Mouse (Mus musculus): ENCODE measurements around the gene Tsga10ip.
"Not testable (repeated sequence)": the region's sequence is repeated elsewhere in the genome, so short reads cannot be mapped to it uniquely, and the experiment has no call there.

Gene Tsga10ip

GRCm38 (mm10) chr19:5423561-5423960, 21.2 kb upstream of the Tsga10ip start:
- DNase-seq = peak; percentile 29

GRCm38 (mm10) chr19:5422895-5423443, 20.6 kb upstream of the Tsga10ip start:
- DNase-seq = peak; percentile 17

- peak; percentile 14 for DNase-seq
These were observed 19.9 kb upstream of the Tsga10ip start for GRCm38 (mm10) chr19:5422267-5422666.

GRCm38 (mm10) chr19:5421784-5422183, 19.5 kb upstream of the Tsga10ip start:
- DNase-seq = no peak

GRCm38 (mm10) chr19:5420579-5420978, 18.3 kb upstream of the Tsga10ip start:
- no peak for DNase-seq

- no peak for DNase-seq
These were observed 17.3 kb upstream of the Tsga10ip start for GRCm38 (mm10) chr19:5419630-5420029.

GRCm38 (mm10) chr19:5418750-5419466, 16.6 kb upstream of the Tsga10ip start:
- peak; percentile 28 for DNase-seq

GRCm38 (mm10) chr19:5414534-5414957, 12.2 kb upstream of the Tsga10ip start:
- DNase-seq = peak; percentile 58

GRCm38 (mm10) chr19:5413840-5414239, 11.5 kb upstream of the Tsga10ip start:
- DNase-seq = no peak

- DNase-seq = no peak
These were observed 9.6 kb upstream of the Tsga10ip start for GRCm38 (mm10) chr19:5411961-5412360.

- no peak for DNase-seq
These were observed 8.3 kb upstream of the Tsga10ip start for GRCm38 (mm10) chr19:5410641-5411040.

- no peak for DNase-seq
These were observed 6.7 kb upstream of the Tsga10ip start for GRCm38 (mm10) chr19:5409068-5409467.

GRCm38 (mm10) chr19:5408057-5409001, 6.0 kb upstream of the Tsga10ip start:
- DNase-seq = peak; percentile 67

GRCm38 (mm10) chr19:5407133-5407532, 4.8 kb upstream of the Tsga10ip start:
- peak; percentile 78 for DNase-seq

- DNase-seq = peak; percentile 79
These were observed 4.3 kb upstream of the Tsga10ip start for GRCm38 (mm10) chr19:5406531-5407126.

GRCm38 (mm10) chr19:5405924-5406323, 3.6 kb upstream of the Tsga10ip start:
- DNase-seq = no peak

- not testable (repeated sequence) for DNase-seq
These were observed 1.3 kb downstream of the Tsga10ip start for GRCm38 (mm10) chr19:5401073-5401472.

GRCm38 (mm10) chr19:5395371-5395770, 7.0 kb downstream of the Tsga10ip start:
- no peak for DNase-seq

GRCm38 (mm10) chr19:5394168-5394567, 8.2 kb downstream of the Tsga10ip start:
- DNase-seq = no peak

GRCm38 (mm10) chr19:5392892-5393291, 9.4 kb downstream of the Tsga10ip start:
- DNase-seq = peak; percentile 81

- DNase-seq = no peak
These were observed 11.9 kb downstream of the Tsga10ip start for GRCm38 (mm10) chr19:5390416-5390815.

GRCm38 (mm10) chr19:5389647-5390046, 12.7 kb downstream of the Tsga10ip start:
- peak; percentile 37 for DNase-seq
